Mouse (Mus musculus): ENCODE data around the gene Spata5. TPM values are rescaled to one million over a fixed set of nuclear protein-coding genes. Genes with fewer than 3 reads are reported as not detected.
"Not testable (repeated sequence)": the region's sequence is repeated elsewhere in the genome, so short reads cannot be mapped to it uniquely, and the experiment has no call there.

Spata5 gene
- total and polyA plus RNA-seq, 2 experiments from 2014 or later = 12.2 to 18.8 TPM

DNA sequence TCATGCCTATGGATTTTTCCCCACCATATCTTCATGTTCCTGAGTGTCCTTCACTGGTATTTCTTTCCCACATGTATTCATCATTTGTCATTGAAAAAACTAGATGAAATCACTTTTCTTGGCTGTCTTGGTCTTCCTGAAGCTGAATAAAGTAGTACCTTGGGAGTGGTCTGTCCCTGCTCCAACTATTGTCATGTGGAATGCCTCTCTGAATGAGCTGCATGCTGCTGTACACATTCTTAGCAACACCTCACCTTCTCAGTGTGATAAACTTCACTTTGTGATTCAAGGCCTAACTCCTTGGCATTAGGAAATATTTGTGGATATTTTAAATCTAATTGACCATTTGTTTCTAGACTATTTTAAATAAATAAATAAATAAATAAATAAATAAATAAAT lies 98.9 kb downstream of the Spata5 start:
- no peak overlapping the region for H3K4me2 ChIP-seq (ENCODE audit: low read depth, low read length)
- ATAC-seq = no peak
- no peak for DNase-seq (ENCODE audit: low spot score)
- no peaks in the 10 kb centered on the region for H3K9me3 ChIP-seq (ENCODE audit: low read length)
- H3K4me3 ChIP-seq (ENCODE audit: low read length) = no peak overlapping the region
- no peak overlapping the region for H3K9ac ChIP-seq (replicated peaks; ENCODE audit: low read length)
- no peaks in the 10 kb centered on the region for H3K27me3 ChIP-seq (ENCODE audit: insufficient read depth, low read length)
- no peak overlapping the region for H3K27ac ChIP-seq
- no peak for TF ChIP-seq CTCF (IDR thresholded peaks at IDR 0.05; ENCODE audit: low read depth)
- no peaks in the 10 kb centered on the region for H3K4me1 ChIP-seq (ENCODE audit: insufficient read depth, low read length)
- no peaks in the 10 kb centered on the region for H3K36me3 ChIP-seq (ENCODE audit: insufficient read depth, low read length)

DNA sequence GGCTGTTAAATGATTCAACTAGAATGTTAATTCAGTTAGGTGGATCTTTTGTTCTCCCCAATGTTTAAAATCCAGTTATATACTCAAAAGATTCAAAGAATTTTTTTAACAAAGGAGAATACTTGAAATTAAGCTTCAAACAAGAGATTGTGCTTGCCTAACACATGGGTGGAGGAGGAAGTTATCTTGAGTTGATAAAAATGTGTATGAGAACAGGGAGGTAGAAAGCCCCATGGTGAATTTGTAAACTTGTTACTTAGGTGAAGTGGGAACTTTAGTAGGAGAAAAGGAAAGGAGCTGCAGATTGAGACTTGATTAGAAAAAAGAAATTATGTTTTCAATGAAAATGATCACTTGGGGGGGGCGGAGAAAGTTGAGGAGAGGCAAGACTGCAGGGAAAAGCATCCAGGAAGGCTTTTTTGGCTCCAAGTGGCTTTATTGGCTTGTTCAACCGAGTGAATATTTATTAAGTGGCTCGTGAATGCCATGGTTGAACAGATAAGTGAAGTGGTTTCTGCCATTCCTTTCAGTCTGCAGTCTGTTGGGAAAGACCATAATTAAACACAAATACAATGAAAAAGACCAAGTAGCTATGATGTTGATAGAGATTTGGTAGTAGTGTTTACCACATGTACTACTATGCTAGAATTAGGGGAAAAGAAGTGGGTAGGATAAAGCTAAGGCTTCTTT lies 100.8 kb downstream of the Spata5 start:
- no peak overlapping the region for H3K4me3 ChIP-seq (ENCODE audit: low read length)
- no peak overlapping the region for H3K9ac ChIP-seq (replicated peaks; ENCODE audit: low read length)
- H3K4me2 ChIP-seq (ENCODE audit: low read depth, low read length) = no peak overlapping the region
- no peak for DNase-seq (ENCODE audit: low spot score)
- H3K4me1 ChIP-seq (ENCODE audit: insufficient read depth, low read length) = no peaks in the 10 kb centered on the region
- no peak for TF ChIP-seq CTCF (IDR thresholded peaks at IDR 0.05; ENCODE audit: low read depth)
- no peaks in the 10 kb centered on the region for H3K9me3 ChIP-seq (ENCODE audit: low read length)
- WGBS = 73% methylated on average over 3 of the region's 3 CpGs
- H3K27me3 ChIP-seq (ENCODE audit: insufficient read depth, low read length) = no peaks in the 10 kb centered on the region
- H3K36me3 ChIP-seq (ENCODE audit: insufficient read depth, low read length) = no peaks in the 10 kb centered on the region
- H3K27ac ChIP-seq = no peak overlapping the region
- ATAC-seq = no peak

DNA sequence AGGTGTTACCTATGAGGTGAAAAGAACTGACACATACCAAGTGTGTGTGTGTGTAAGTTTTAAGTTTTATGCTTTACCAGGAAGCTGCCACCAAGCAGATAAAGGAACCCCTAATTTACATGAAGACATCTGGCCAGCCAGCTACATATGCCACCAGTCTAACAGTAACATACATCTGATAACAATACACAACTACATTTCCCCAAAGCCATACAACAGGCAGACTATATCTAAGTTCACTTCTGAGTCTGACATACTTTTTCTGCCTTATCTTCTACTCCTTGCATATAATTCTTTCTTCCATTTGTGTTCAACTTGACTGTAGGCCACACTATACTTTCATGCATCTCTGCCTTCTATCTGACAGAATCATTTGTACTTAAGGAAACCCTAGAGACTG lies 112.4 kb downstream of the Spata5 start:
- H3K4me3 ChIP-seq (ENCODE audit: low read length) = no peak overlapping the region
- TF ChIP-seq CTCF (IDR thresholded peaks at IDR 0.05; ENCODE audit: low read depth) = no peak
- H3K4me1 ChIP-seq (ENCODE audit: insufficient read depth, low read length) = no peaks in the 10 kb centered on the region
- no peaks in the 10 kb centered on the region for H3K36me3 ChIP-seq (ENCODE audit: insufficient read depth, low read length)
- no peaks in the 10 kb centered on the region for H3K27me3 ChIP-seq (ENCODE audit: insufficient read depth, low read length)
- H3K27ac ChIP-seq = no peak overlapping the region
- H3K4me2 ChIP-seq (ENCODE audit: low read depth, low read length) = no peak overlapping the region
- no peak overlapping the region for H3K9ac ChIP-seq (replicated peaks; ENCODE audit: low read length)
- DNase-seq (ENCODE audit: low spot score) (no peak), ATAC-seq (no peak)
- H3K9me3 ChIP-seq (ENCODE audit: low read length) = peaks cover 5% of the 10 kb centered on the region; the same call in 1 of the 2 replicates

DNA sequence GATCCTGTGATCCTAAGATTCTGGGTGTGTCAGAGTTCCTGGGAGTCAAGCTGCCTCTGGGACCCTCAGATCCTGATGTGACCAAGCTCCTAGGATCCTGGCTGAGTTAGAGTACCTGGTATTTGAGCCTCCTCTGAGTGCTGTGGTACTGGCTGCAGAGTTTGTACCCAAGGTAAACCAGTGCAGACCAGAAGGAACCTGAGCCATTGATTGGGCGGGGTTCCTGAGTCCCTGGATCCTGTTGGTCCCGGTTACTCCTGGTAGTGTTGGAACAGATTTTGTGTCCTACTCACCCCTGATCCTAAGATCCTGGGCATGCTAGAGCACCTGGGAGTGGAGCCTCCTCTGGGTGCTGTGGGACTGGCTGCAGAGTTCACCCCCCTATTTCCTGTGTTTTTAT lies 121.0 kb downstream of the Spata5 start:
- ATAC-seq; H3K9me3 ChIP-seq (ENCODE audit: low read length); H3K4me1 ChIP-seq (ENCODE audit: insufficient read depth, low read length); H3K36me3 ChIP-seq (ENCODE audit: insufficient read depth, low read length); H3K4me3 ChIP-seq (ENCODE audit: low read length); H3K27me3 ChIP-seq (ENCODE audit: insufficient read depth, low read length); H3K27ac ChIP-seq; H3K4me2 ChIP-seq (ENCODE audit: low read depth, low read length); DNase-seq (ENCODE audit: low spot score); H3K9ac ChIP-seq (replicated peaks; ENCODE audit: low read length): not testable (repeated sequence)
- WGBS = 89% methylated on average over 2 of the region's 2 CpGs

- TF ChIP-seq CTCF (IDR thresholded peaks at IDR 0.05; ENCODE audit: low read depth) = no peak
- Histone ChIP-seq H3K4me2 (ENCODE audit: low read depth, low read length) (no peak overlapping the region), H3K27ac (no peak overlapping the region), H3K4me3 (ENCODE audit: low read length) (no peak overlapping the region), H3K36me3 (ENCODE audit: insufficient read depth, low read length) (no peaks in the 10 kb centered on the region), H3K9me3 (ENCODE audit: low read length) (no peaks in the 10 kb centered on the region), H3K9ac (replicated peaks; ENCODE audit: low read length) (no peak overlapping the region), H3K4me1 (ENCODE audit: insufficient read depth, low read length) (no peaks in the 10 kb centered on the region), H3K27me3 (ENCODE audit: insufficient read depth, low read length) (no peaks in the 10 kb centered on the region)
- DNase-seq (ENCODE audit: low spot score) (no peak), ATAC-seq (no peak)
- 82% methylated on average over 4 of the region's 4 CpGs for WGBS
These were observed 126.7 kb downstream of the Spata5 start for GRCm38 (mm10) chr3:37546351-37546750.

DNA sequence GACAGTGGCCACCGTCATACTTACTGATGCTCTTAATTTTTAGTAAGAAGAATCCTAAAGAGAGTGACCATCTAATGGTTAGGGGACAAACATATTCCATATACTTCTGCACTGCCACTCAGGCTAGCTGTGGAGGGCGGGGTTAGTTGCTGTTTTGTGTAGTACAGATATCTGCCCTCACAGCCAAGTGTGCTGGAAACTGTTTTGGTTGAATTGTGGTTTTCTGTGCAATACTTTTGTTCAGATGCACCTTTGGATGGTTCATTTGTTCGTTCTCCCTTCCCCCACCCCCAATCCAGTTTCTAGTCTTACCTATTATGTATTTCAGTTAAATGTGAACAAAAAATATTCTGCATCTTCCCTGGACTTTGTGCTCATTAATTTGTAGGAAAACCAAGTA lies 130.5 kb downstream of the Spata5 start:
- ATAC-seq (no peak), DNase-seq (ENCODE audit: low spot score) (no peak)
- no peaks in the 10 kb centered on the region for H3K36me3 ChIP-seq (ENCODE audit: insufficient read depth, low read length)
- no peaks in the 10 kb centered on the region for H3K27me3 ChIP-seq (ENCODE audit: insufficient read depth, low read length)
- 90% methylated on average over 3 of the region's 3 CpGs for WGBS
- no peak overlapping the region for H3K27ac ChIP-seq
- H3K4me1 ChIP-seq (ENCODE audit: insufficient read depth, low read length) = no peaks in the 10 kb centered on the region
- no peak overlapping the region for H3K4me2 ChIP-seq (ENCODE audit: low read depth, low read length)
- TF ChIP-seq CTCF (IDR thresholded peaks at IDR 0.05; ENCODE audit: low read depth) = no peak
- H3K9me3 ChIP-seq (ENCODE audit: low read length) = no peaks in the 10 kb centered on the region
- H3K9ac ChIP-seq (replicated peaks; ENCODE audit: low read length) = no peak overlapping the region
- H3K4me3 ChIP-seq (ENCODE audit: low read length) = no peak overlapping the region

GRCm38 (mm10) chr3:37550594-37550993 lies 130.9 kb downstream of the Spata5 start:
- Histone ChIP-seq H3K4me2 (ENCODE audit: low read depth, low read length) (no peak overlapping the region), H3K27me3 (ENCODE audit: insufficient read depth, low read length) (no peaks in the 10 kb centered on the region), H3K36me3 (ENCODE audit: insufficient read depth, low read length) (no peaks in the 10 kb centered on the region), H3K4me3 (ENCODE audit: low read length) (no peak overlapping the region), H3K4me1 (ENCODE audit: insufficient read depth, low read length) (no peaks in the 10 kb centered on the region), H3K9me3 (ENCODE audit: low read length) (no peaks in the 10 kb centered on the region), H3K27ac (no peak overlapping the region), H3K9ac (replicated peaks; ENCODE audit: low read length) (no peak overlapping the region)
- DNase-seq (ENCODE audit: low spot score) (no peak), ATAC-seq (no peak)
- WGBS = 69% methylated on average over 1 of the region's 1 CpGs
- no peak for TF ChIP-seq CTCF (IDR thresholded peaks at IDR 0.05; ENCODE audit: low read depth)
